Mouse (Mus musculus) MEL (cell line): ENCODE results near the gene Slc15a5. TPM values are rescaled to one million over a fixed set of nuclear protein-coding genes. Genes with fewer than 3 reads are reported as not detected.

Experiments
- DNase-seq: peaks from one replicate; pipeline ENCODE4 v3.0.0; 2011; ENCODE audit warnings: low read depth, low spot score
- H3K27ac ChIP-seq: 2 replicates; pipeline ENCODE4 v1.5.1; 2012; ENCODE audit warnings: low read depth, mild to moderate bottlenecking, control low read depth, low read length, moderate library complexity; ENCODE audit not compliant: control insufficient read depth
- H3K27me3 ChIP-seq, 2 experiments: fragments of 150-350 bp in 1 of 2; sonication (generic) in 1 of 2; 2 replicates each; pipeline ENCODE4 v1.6.1; 2012; ENCODE audit warnings: low read length in 2 of 2, mild to moderate bottlenecking in 2 of 2, improper control_type of control experiment in 1 of 2, moderate library complexity in 1 of 2; ENCODE audit not compliant: insufficient read depth in 2 of 2, control insufficient read depth in 1 of 2
- H3K36me3 ChIP-seq, 2 experiments: 2 replicates each; pipeline ENCODE4 v1.6.1; 2012 to 2014; ENCODE audit warnings: low read length in 2 of 2, improper control_type of control experiment in 1 of 2, inconsistent platforms in 1 of 2, mild to moderate bottlenecking in 1 of 2; ENCODE audit not compliant: insufficient read depth in 2 of 2, control insufficient read depth in 1 of 2
- H3K4me1 ChIP-seq, 2 experiments: fragments of 150-350 bp in 1 of 2; sonication (generic) in 1 of 2; 2 replicates each; pipeline ENCODE4 v1.6.1; 2012; ENCODE audit warnings: low read length in 2 of 2, improper control_type of control experiment in 1 of 2, mild to moderate bottlenecking in 1 of 2; ENCODE audit not compliant: insufficient read depth in 2 of 2, control insufficient read depth in 1 of 2
- H3K4me3 ChIP-seq, 2 experiments: fragments of 150-350 bp in 1 of 2; sonication (generic) in 1 of 2; 2 replicates each; pipeline ENCODE4 v1.5.1; 2012; ENCODE audit warnings: low read depth in 2 of 2, low read length in 2 of 2, mild to moderate bottlenecking in 2 of 2, moderate library complexity in 2 of 2, control low read depth in 1 of 2, improper control_type of control experiment in 1 of 2; ENCODE audit not compliant: control insufficient read depth in 1 of 2, insufficient read depth in 1 of 2
- H3K79me2 ChIP-seq: 2 replicates; pipeline ENCODE4 v1.6.1; 2012; ENCODE audit warnings: mild to moderate bottlenecking, low read length, moderate library complexity; ENCODE audit not compliant: control insufficient read depth, poor library complexity, insufficient read depth
- H3K9ac ChIP-seq: 2 replicates; pipeline ENCODE4 v1.6.1; 2012; ENCODE audit warnings: low read depth, mild to moderate bottlenecking, control low read depth, low read length, moderate library complexity; ENCODE audit not compliant: control insufficient read depth, poor library complexity, severe bottlenecking
- H3K9me3 ChIP-seq: fragments of 150-350 bp; sonication (generic); replicated peaks from 2 replicates; pipeline ENCODE4 v1.6.1; 2012; ENCODE audit warnings: mild to moderate bottlenecking, low read length, improper control_type of control experiment, moderate library complexity; ENCODE audit not compliant: insufficient read depth
- BHLHE40 ChIP-seq: IDR thresholded peaks from 2 replicates; pipeline ENCODE4 v1.6.1; 2012; ENCODE audit warnings: low read depth, mild to moderate bottlenecking, inconsistent platforms, low read length, improper control_type of control experiment, borderline replicate concordance
- CHD1 ChIP-seq: IDR thresholded peaks from 2 replicates; pipeline ENCODE4 v1.6.1; 2012; ENCODE audit warnings: low read depth, mild to moderate bottlenecking, inconsistent platforms, low read length, improper control_type of control experiment
- CHD2 ChIP-seq: IDR thresholded peaks from 2 replicates; pipeline ENCODE4 v1.6.1; 2011; ENCODE audit warnings: low read length, improper control_type of control experiment
- E2F4 ChIP-seq: IDR thresholded peaks from 2 replicates; pipeline ENCODE4 v1.6.1; 2011; ENCODE audit warnings: low read depth, low read length, improper control_type of control experiment, borderline replicate concordance
- EP300 ChIP-seq, 2 experiments: IDR thresholded peaks; 2 replicates each; pipeline ENCODE4 v1.6.1; 2011; ENCODE audit warnings: improper control_type of control experiment in 2 of 2, low read length in 2 of 2, low read depth in 1 of 2, mild to moderate bottlenecking in 1 of 2
- ETS1 ChIP-seq: IDR thresholded peaks from 2 replicates; pipeline ENCODE4 v1.6.1; 2012; ENCODE audit warnings: low read depth, mild to moderate bottlenecking, inconsistent platforms, low read length, improper control_type of control experiment, moderate library complexity
- GABPA ChIP-seq: IDR thresholded peaks from 2 replicates; pipeline ENCODE4 v1.6.1; 2012; ENCODE audit warnings: low read depth, mild to moderate bottlenecking, inconsistent platforms, low read length, improper control_type of control experiment, moderate library complexity
- KAT2A ChIP-seq: conservative IDR thresholded peaks from 2 replicates; pipeline ENCODE4 v1.6.1; 2012; ENCODE audit warnings: low read depth, low read length, improper control_type of control experiment, inconsistent platforms
- MAX ChIP-seq: IDR thresholded peaks from 2 replicates; pipeline ENCODE4 v1.6.1; 2011; ENCODE audit warnings: low read length, improper control_type of control experiment
- MXI1 ChIP-seq: IDR thresholded peaks from 2 replicates; pipeline ENCODE4 v1.6.1; 2011; ENCODE audit warnings: mild to moderate bottlenecking, low read depth, low read length, improper control_type of control experiment
- MYC ChIP-seq: IDR thresholded peaks from 2 replicates; pipeline ENCODE4 v1.6.1; 2011; ENCODE audit warnings: low read depth, mild to moderate bottlenecking, low read length, improper control_type of control experiment, moderate library complexity
- NELFE ChIP-seq: IDR thresholded peaks from 2 replicates; pipeline ENCODE4 v1.6.1; 2011; ENCODE audit warnings: low read depth, low read length, improper control_type of control experiment
- NRF1 ChIP-seq: IDR thresholded peaks from 2 replicates; pipeline ENCODE4 v1.6.1; 2014; ENCODE audit warnings: low read depth, mild to moderate bottlenecking, inconsistent platforms, low read length, improper control_type of control experiment, moderate library complexity; ENCODE audit not compliant: poor library complexity, insufficient read depth, severe bottlenecking
- RAD21 ChIP-seq: IDR thresholded peaks from 2 replicates; pipeline ENCODE4 v1.6.1; 2011; ENCODE audit warnings: mild to moderate bottlenecking, low read depth, low read length, improper control_type of control experiment
- TBP ChIP-seq: IDR thresholded peaks from 2 replicates; pipeline ENCODE4 v1.8.0; 2011; ENCODE audit warnings: low read depth, low read length, improper control_type of control experiment
- TCF12 ChIP-seq: IDR thresholded peaks from 2 replicates; pipeline ENCODE4 v1.6.1; 2014; ENCODE audit warnings: low read depth, mild to moderate bottlenecking, inconsistent platforms, low read length, improper control_type of control experiment, moderate library complexity
- UBTF ChIP-seq: IDR thresholded peaks from 2 replicates; pipeline ENCODE4 v1.6.1; 2012; ENCODE audit warnings: low read depth, mild to moderate bottlenecking, inconsistent platforms, low read length, improper control_type of control experiment, moderate library complexity, borderline replicate concordance; ENCODE audit not compliant: insufficient read depth
- USF1 ChIP-seq: IDR thresholded peaks from 2 replicates; pipeline ENCODE4 v1.6.1; 2014; ENCODE audit warnings: low read depth, mild to moderate bottlenecking, inconsistent platforms, low read length, improper control_type of control experiment, moderate library complexity
- USF2 ChIP-seq, 2 experiments: IDR thresholded peaks; 2 replicates each; pipeline ENCODE4 v1.6.1; 2011 to 2012; ENCODE audit warnings: improper control_type of control experiment in 2 of 2, low read length in 2 of 2, borderline replicate concordance in 1 of 2, inconsistent platforms in 1 of 2, low read depth in 1 of 2, mild to moderate bottlenecking in 1 of 2; ENCODE audit not compliant: insufficient read depth in 1 of 2
- ZC3H11A ChIP-seq: IDR thresholded peaks from 2 replicates; pipeline ENCODE4 v1.6.1; 2012; ENCODE audit warnings: low read depth, mild to moderate bottlenecking, inconsistent platforms, low read length, improper control_type of control experiment
- polyA plus RNA-seq, 2 experiments: library from polyadenylated mRNA; stranded (reverse) in 1 of 2; unstranded in 1 of 2; fragments of >175 nt in 1 of 2; fragments of >200 nt in 1 of 2; gene quantifications; 2 replicates each; pipeline versions ENCODE4 v1.2.1 to v1.2.4; 2012; ENCODE audit warnings: low replicate concordance in 2 of 2, low read depth in 1 of 2; ENCODE audit not compliant: insufficient read length in 2 of 2, insufficient read depth in 1 of 2, missing spikeins in 1 of 2
- total RNA-seq: library from RNA; depleted of rRNA; stranded (reverse); fragments of 300-350 nt; gene quantifications from 2 replicates; pipeline ENCODE4 v1.2.3, GENCODE M21; 2012

Gene Slc15a5
- total and polyA plus RNA-seq, 3 experiments, result not detected

DNA sequence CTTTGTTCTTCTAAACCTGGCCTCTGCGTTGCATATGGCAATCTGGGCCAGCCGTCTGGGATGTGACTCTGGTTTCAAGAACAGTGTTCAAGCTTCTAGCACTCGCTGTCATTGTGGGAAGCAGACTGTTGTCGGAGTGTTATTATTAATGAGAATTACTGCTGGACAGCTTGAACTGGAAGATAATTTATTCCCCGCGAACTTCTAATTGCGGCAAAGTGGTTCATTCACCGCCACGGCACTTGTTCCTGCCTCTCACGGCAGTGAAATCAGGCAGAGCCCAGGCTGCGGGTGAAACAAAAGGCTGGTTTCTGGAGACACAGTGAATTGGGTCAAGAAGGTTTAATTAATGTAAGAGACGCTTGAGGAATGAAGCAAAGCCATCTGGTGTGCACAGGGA is 99.9 kb downstream of the Slc15a5 start:
- DNase-seq, result no peak
- Histone ChIP-seq H3K9me3 (no peaks in the 10 kb centered on the region), H3K4me3 (no peak overlapping the region)

GRCm38 (mm10) chr6:137976021-137976420 is 103.7 kb downstream of the Slc15a5 start:
- no peak overlapping the region for H3K27ac ChIP-seq
- H3K4me1 ChIP-seq, result no peaks in the 10 kb centered on the region
- no peaks in the 10 kb centered on the region for H3K27me3 ChIP-seq
- no peaks in the 10 kb centered on the region for H3K9me3 ChIP-seq
- TF ChIP-seq ZC3H11A (no peak), TBP (no peak), BHLHE40 (no peak), CHD2 (no peak), USF1 (no peak), MYC (no peak), KAT2A (no peak), NELFE (no peak), MAX (no peak), NRF1 (no peak), E2F4 (no peak), UBTF (no peak), MXI1 (no peak), USF2 (IDR thresholded peaks at IDR 0.05; ENCODE audit: borderline replicate concordance in 1 of 2, insufficient read depth in 1 of 2, low read depth in 1 of 2, low read length in 2 of 2) (no peak), CHD1 (no peak)
- no peaks in the 10 kb centered on the region for H3K79me2 ChIP-seq
- no peak overlapping the region for H3K9ac ChIP-seq
- H3K4me3 ChIP-seq, result no peak overlapping the region
- no peaks in the 10 kb centered on the region for H3K36me3 ChIP-seq
- no peak for DNase-seq

More for the DNA sequence above, 99.9 kb downstream of the Slc15a5 start:
- Histone ChIP-seq H3K27me3 (no peaks in the 10 kb centered on the region), H3K36me3 (no peaks in the 10 kb centered on the region), H3K9ac (no peak overlapping the region), H3K79me2 (no peaks in the 10 kb centered on the region), H3K4me1 (no peaks in the 10 kb centered on the region), H3K27ac (no peak overlapping the region)
- TF ChIP-seq GABPA (no peak), NRF1 (no peak)

DNA sequence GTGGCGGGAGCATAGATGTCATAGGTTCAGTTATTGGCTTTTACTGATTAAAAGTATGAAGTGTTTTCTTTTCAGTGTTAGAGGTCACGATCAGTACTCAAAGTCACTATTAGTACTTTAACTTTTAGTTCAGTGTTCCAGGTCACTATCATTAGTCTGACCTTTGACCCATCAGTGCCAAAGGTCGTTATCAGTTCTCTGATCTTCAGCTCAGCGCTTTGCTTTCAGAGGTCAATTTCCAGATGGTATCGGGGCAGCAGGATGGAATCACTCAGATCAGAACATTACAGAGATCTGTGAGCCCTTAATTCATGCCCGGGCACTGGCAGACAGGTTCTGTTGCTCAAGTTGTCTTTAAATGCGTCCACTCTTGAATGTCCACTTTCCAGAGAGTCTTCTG is 116.0 kb downstream of the Slc15a5 start:
- DNase-seq, result no peak
- H3K79me2 ChIP-seq, result no peaks in the 10 kb centered on the region
- H3K27ac ChIP-seq, result no peak overlapping the region
- no peak overlapping the region for H3K4me3 ChIP-seq
- no peak overlapping the region for H3K9ac ChIP-seq
- no peak for TF ChIP-seq ETS1
- TF ChIP-seq TCF12, result no peak
- TF ChIP-seq NRF1, result no peak
- no peak for TF ChIP-seq EP300 (IDR thresholded peaks at IDR 0.05; ENCODE audit: low read depth in 1 of 2, low read length in 2 of 2)
- no peak for TF ChIP-seq RAD21
- no peak for TF ChIP-seq KAT2A
- H3K9me3 ChIP-seq, result no peaks in the 10 kb centered on the region
- H3K36me3 ChIP-seq, result no peaks in the 10 kb centered on the region
- no peaks in the 10 kb centered on the region for H3K27me3 ChIP-seq
- H3K4me1 ChIP-seq, result no peaks in the 10 kb centered on the region
